Mouse (Mus musculus) embryonic facial prominence, embryonic 12.5 days (tissue): Measurements from ENCODE around the gene Amz2. TPM values are rescaled to one million over a fixed set of nuclear protein-coding genes. Genes with fewer than 3 reads are reported as not detected.

Experiments used
- ATAC-seq: fragments of 200-750 bp; cut with Nextera tagmentation; 2 replicates; pipeline ENCODE4 v1.8.0; 2017; ENCODE audit not compliant: insufficient number of reproducible peaks, insufficient read depth, low FRiP score, low TSS enrichment
- H3K27ac ChIP-seq: fragments of 300-500 bp; sonication (generic); 2 replicates; pipeline ENCODE4 v1.5.1; 2016; ENCODE audit warnings: mild to moderate bottlenecking
- H3K27me3 ChIP-seq: fragments of 300-500 bp; sonication (generic); 2 replicates; pipeline ENCODE4 v1.6.1; 2016; ENCODE audit warnings: mild to moderate bottlenecking, moderate library complexity
- H3K36me3 ChIP-seq: fragments of 300-500 bp; sonication (generic); 2 replicates; pipeline ENCODE4 v1.6.1; 2016; ENCODE audit warnings: mild to moderate bottlenecking
- H3K4me1 ChIP-seq: fragments of 300-500 bp; sonication (generic); 2 replicates; pipeline ENCODE4 v1.6.1; 2016
- H3K4me2 ChIP-seq: fragments of 300-500 bp; sonication (generic); replicated peaks from 2 replicates; pipeline ENCODE4 v1.6.1; 2016; ENCODE audit warnings: mild to moderate bottlenecking, moderate library complexity
- H3K4me3 ChIP-seq: fragments of 300-500 bp; sonication (generic); 2 replicates; pipeline ENCODE4 v1.5.1; 2016; ENCODE audit warnings: mild to moderate bottlenecking
- H3K9ac ChIP-seq: fragments of 300-500 bp; sonication (generic); 2 replicates; pipeline ENCODE4 v1.6.1; 2016; ENCODE audit warnings: mild to moderate bottlenecking, moderate library complexity
- H3K9me3 ChIP-seq: fragments of 300-500 bp; sonication (generic); 2 replicates; pipeline ENCODE4 v1.6.1; 2016; ENCODE audit warnings: mild to moderate bottlenecking, moderate library complexity
- WGBS: fragments of 180-500 bp; shearing (Covaris S2); methylation state at CpG from one replicate; pipeline ENCODE4 v1.1.7; 2016; 5-methylcytosine and 5-hydroxymethylcytosine counted together
- microRNA-seq: library from miRNA; unstranded; fragments of <30 nt; microRNA quantifications from one replicate; pipeline ENCODE4, GENCODE M21; 2017
- polyA plus RNA-seq: library from polyadenylated mRNA; unstranded; fragments of >200 nt; fragmentation: Nextera tagmentation; extraction: Ambion mirVana; gene quantifications from 2 replicates; pipeline ENCODE4 v1.2.1, GENCODE M21; 2016

The Amz2 gene
- polyA plus RNA-seq, 1 experiment from 2014 or later = 48.5 TPM

DNA sequence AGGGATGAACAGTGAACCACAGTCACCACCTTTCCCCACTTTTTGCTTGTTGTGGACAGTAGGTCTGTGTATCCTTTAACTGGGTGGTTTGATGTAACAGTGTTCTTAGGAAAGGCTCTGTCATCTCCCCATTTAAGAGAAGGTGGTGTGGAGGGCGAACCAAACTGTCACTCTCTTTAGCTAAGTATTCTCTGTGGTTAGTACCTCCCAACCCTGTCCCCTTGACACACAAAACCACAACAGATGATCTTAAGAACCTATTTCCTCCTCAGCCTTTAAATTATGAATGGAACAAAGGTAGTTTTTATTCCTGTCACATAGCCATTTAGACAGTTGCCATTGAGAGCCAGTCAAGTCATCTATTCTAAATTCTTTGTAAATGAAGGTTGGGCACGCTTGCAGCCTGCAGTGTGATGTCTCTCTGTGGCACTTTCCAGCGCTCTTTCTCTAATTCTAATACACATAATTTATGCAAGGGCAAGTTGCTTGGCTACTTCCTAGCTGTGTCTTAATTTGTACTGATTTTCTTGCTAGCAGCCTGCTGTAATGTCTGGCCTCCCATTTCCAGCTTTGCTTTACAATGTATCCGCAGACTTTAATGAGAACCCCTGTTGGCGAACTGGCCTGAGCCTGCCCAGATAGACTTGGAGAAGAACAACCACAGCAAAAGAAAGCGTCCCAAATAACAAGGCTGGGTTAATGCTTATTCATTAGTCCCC is 71.4 kb downstream of the Amz2 start:
- 80% methylated on average over 6 of the region's 6 CpGs for WGBS

GRCm38 (mm10) chr11:109497990-109498389 is 72.2 kb downstream of the Amz2 start:
- Histone ChIP-seq H3K4me2 (no peak overlapping the region), H3K9ac (no peak overlapping the region), H3K27ac (no peak overlapping the region), H3K36me3 (no peaks in the 10 kb centered on the region), H3K9me3 (no peaks in the 10 kb centered on the region), H3K4me3 (no peak overlapping the region), H3K4me1 (no peaks in the 10 kb centered on the region), H3K27me3 (no peaks in the 10 kb centered on the region)
- ATAC-seq = no peak
- 78% methylated on average over 9 of the region's 9 CpGs for WGBS

More for the DNA sequence above, 71.4 kb downstream of the Amz2 start:
- no peak overlapping the region for H3K9ac ChIP-seq
- H3K9me3 ChIP-seq = no peaks in the 10 kb centered on the region
- H3K36me3 ChIP-seq = no peaks in the 10 kb centered on the region
- H3K27me3 ChIP-seq = no peaks in the 10 kb centered on the region
- ATAC-seq = no peak
- H3K4me3 ChIP-seq = no peak overlapping the region
- no peak overlapping the region for H3K27ac ChIP-seq
- no peaks in the 10 kb centered on the region for H3K4me1 ChIP-seq
- H3K4me2 ChIP-seq = no peak overlapping the region

DNA sequence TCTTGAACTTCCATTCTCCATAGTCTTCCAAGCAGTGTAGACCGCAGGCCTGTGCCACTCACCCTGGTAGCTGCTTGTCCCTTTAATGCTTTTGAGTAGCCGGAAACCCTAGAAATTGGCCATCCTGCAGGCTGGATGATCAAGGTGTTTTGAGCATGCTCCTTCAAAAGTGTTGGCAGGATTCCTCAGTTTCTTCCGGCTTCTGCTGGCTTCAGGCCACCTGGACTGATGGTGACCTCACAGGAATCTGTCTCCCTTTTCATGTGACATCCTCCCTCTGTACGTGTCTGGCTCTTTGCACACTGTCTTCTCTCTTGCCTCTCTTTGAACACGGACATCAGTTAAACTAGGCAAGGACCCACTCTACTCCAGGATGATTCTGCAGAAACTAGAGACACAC is 74.5 kb downstream of the Amz2 start:
- H3K4me3 ChIP-seq = no peak overlapping the region
- H3K9me3 ChIP-seq = no peaks in the 10 kb centered on the region
- no peak overlapping the region for H3K4me2 ChIP-seq
- no peak for ATAC-seq
- no peak overlapping the region for H3K27ac ChIP-seq
- H3K36me3 ChIP-seq = no peaks in the 10 kb centered on the region
- no peaks in the 10 kb centered on the region for H3K4me1 ChIP-seq
- no peaks in the 10 kb centered on the region for H3K27me3 ChIP-seq
- H3K9ac ChIP-seq = no peak overlapping the region
- 89% methylated on average over 5 of the region's 5 CpGs for WGBS

Small RNA genes lying within 50 kb of the gene (microRNA-seq; reads per million reads assigned to microRNA genes)
- not detected for gene Gm25540

Other genes with a start within 250 kb of the Amz2 start
- 1.9 TPM in 2 replicates for gene Rgs9, start 127.8 kb upstream of the Amz2 start, polyA plus RNA-seq
- gene Gna13, start 63.1 kb upstream of the Amz2 start, polyA plus RNA-seq = 20.7 and 22.4 TPM in 2 replicates
- gene 9930022D16Rik, start 12.0 kb upstream of the Amz2 start, polyA plus RNA-seq = not detected in 2 replicates
- 2.4 and 2.7 TPM in 2 replicates for gene Arsg, start 47.4 kb downstream of the Amz2 start, polyA plus RNA-seq
- gene Slc16a6, start 47.7 kb downstream of the Amz2 start, polyA plus RNA-seq = 3.5 and 3.7 TPM in 2 replicates
- 38.6 and 43.0 TPM in 2 replicates for gene Wipi1, start 186.0 kb downstream of the Amz2 start, polyA plus RNA-seq
- 375 and 392 TPM in 2 replicates for gene Prkar1a, start 223.5 kb downstream of the Amz2 start, polyA plus RNA-seq